Mouse (Mus musculus) limb, embryonic 11.5 days (tissue): Measurements from ENCODE around the gene Ror1. TPM values are rescaled to one million over a fixed set of nuclear protein-coding genes. Genes with fewer than 3 reads are reported as not detected.

ENCODE experiments used
- ATAC-seq: fragments of 200-750 bp; cut with Nextera tagmentation; 2 replicates; pipeline ENCODE4 v1.8.0; 2017; ENCODE audit warnings: low read depth; ENCODE audit not compliant: insufficient number of reproducible peaks, low FRiP score, low TSS enrichment
- DNase-seq: peaks from one replicate; pipeline ENCODE4 v3.0.0-alpha.2; 2015; ENCODE audit warnings: low spot score
- H3K27ac ChIP-seq: fragments of 300-500 bp; sonication (generic); replicated peaks from 2 replicates; pipeline ENCODE4 v1.5.1; 2014; ENCODE audit warnings: low read depth, mild to moderate bottlenecking, low read length
- H3K27me3 ChIP-seq: fragments of 300-500 bp; sonication (generic); 2 replicates; pipeline ENCODE4 v1.6.1; 2014; ENCODE audit warnings: mild to moderate bottlenecking, low read length, mixed read lengths; ENCODE audit not compliant: control insufficient read depth, insufficient read depth
- H3K36me3 ChIP-seq: fragments of 300-500 bp; sonication (generic); 2 replicates; pipeline ENCODE4 v1.6.1; 2014; ENCODE audit warnings: mild to moderate bottlenecking, low read length, moderate library complexity, mixed read lengths; ENCODE audit not compliant: control insufficient read depth, insufficient read depth
- H3K4me1 ChIP-seq: fragments of 300-500 bp; sonication (generic); 2 replicates; pipeline ENCODE4 v1.6.1; 2014; ENCODE audit warnings: low read length, mixed read lengths; ENCODE audit not compliant: control insufficient read depth, insufficient read depth
- H3K4me2 ChIP-seq: fragments of 300-500 bp; sonication (generic); 2 replicates; pipeline ENCODE4 v1.6.1; 2014; ENCODE audit warnings: low read depth, mild to moderate bottlenecking, moderate library complexity; ENCODE audit not compliant: severe bottlenecking
- H3K4me3 ChIP-seq: fragments of 300-500 bp; sonication (generic); 2 replicates; pipeline ENCODE4 v1.5.1; 2014; ENCODE audit warnings: low read depth, low read length
- H3K9ac ChIP-seq: fragments of 300-500 bp; sonication (generic); 2 replicates; pipeline ENCODE4 v1.6.1; 2014; ENCODE audit warnings: mild to moderate bottlenecking, low read length
- H3K9me3 ChIP-seq: fragments of 300-500 bp; sonication (generic); 2 replicates; pipeline ENCODE4 v1.6.1; 2016; ENCODE audit warnings: low read length; ENCODE audit not compliant: control insufficient read depth
- WGBS: fragments of 180-500 bp; shearing (Covaris S2); extraction: QIAGEN DNeasy Blood & Tissue Kit; methylation state at CpG from one replicate; pipeline ENCODE4 v1.1.7; 2014; 5-methylcytosine and 5-hydroxymethylcytosine counted together
- polyA plus RNA-seq: library from polyadenylated mRNA; unstranded; fragments of >200 nt; fragmentation: Nextera tagmentation; extraction: Ambion mirVana; gene quantifications from 2 replicates; pipeline ENCODE4 v1.2.1, GENCODE M21; 2014

Gene Ror1
- polyA plus RNA-seq, 1 experiment from 2014 or later = 12.6 TPM

DNA sequence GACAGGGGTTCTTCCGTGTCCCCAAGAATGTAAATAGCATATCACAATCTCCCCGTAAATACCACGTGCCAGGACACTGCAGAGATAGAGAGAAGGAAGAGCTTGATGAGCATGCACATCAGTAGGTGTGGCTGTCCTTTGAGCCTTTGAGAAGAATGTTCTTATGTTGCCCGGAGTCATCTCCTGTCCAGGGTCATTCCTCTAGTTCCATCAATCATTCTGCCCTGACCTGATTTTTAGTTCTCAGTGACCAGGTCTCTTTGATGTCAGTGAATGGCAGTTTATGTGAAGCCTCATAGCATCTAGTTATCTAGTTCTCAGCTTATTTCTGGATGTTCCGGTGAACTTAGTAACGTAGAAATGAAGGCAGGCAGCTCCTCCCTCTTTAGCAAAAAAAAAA, 295.4 kb downstream of the Ror1 start:
- Histone ChIP-seq H3K36me3 (no peaks in the 10 kb centered on the region), H3K4me2 (no peak overlapping the region), H3K27me3 (no peaks in the 10 kb centered on the region), H3K9ac (no peak overlapping the region), H3K9me3 (no peaks in the 10 kb centered on the region), H3K4me3 (no peak overlapping the region), H3K4me1 (no peaks in the 10 kb centered on the region), H3K27ac (no peak overlapping the region)
- ATAC-seq (no peak), DNase-seq (no peak)
- WGBS = 76% methylated on average over 6 of the region's 6 CpGs

DNA sequence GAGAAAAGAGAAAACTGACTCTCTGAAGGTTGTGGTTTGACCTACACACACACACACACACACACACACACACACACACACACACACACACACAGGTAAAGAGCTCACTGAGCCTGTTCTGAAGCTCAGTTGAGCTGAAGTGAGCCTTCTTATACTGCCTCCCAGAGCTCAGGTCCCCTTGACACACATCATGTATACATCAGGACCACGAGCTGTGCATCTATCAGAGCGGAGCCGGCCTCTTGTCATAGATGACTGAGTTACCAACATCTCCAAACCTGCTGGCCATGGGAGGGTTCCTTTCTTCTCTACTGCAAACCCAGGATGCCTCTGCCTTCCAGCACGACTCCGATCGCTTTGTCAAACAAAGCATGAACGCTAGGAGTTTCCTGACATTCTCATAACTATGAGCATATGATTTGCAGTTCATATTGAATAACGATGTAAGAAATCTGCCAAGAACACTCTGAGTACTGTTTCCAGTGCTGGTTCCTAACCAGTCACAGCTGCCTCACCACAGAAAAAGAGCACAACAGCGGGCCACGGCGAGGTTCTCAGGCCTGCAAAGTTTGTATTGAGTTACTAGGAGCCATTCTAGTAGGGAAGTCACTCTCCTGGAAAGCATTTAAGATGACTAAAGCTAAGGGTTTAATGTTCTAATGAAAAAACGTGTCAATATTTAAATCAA, 297.9 kb downstream of the Ror1 start:
- H3K4me1 ChIP-seq = no peaks in the 10 kb centered on the region
- H3K9me3 ChIP-seq = no peaks in the 10 kb centered on the region
- peak; percentile 49 for DNase-seq
- H3K9ac ChIP-seq = no peak overlapping the region
- 61% methylated on average over 12 of the region's 12 CpGs for WGBS
- no peak overlapping the region for H3K4me2 ChIP-seq
- no peak overlapping the region for H3K4me3 ChIP-seq
- no peaks in the 10 kb centered on the region for H3K36me3 ChIP-seq
- no peaks in the 10 kb centered on the region for H3K27me3 ChIP-seq
- 0 out of 2 replicates have a peak overlapping the region, but pooled peaks have one; percentile 30 for H3K27ac ChIP-seq
- ATAC-seq = no peak

GRCm38 (mm10) chr4:100395407-100395806, 299.8 kb downstream of the Ror1 start:
- Histone ChIP-seq H3K27ac (no peak overlapping the region), H3K4me3 (no peak overlapping the region), H3K4me2 (no peak overlapping the region), H3K36me3 (no peaks in the 10 kb centered on the region), H3K9me3 (no peaks in the 10 kb centered on the region), H3K27me3 (no peaks in the 10 kb centered on the region), H3K4me1 (no peaks in the 10 kb centered on the region), H3K9ac (no peak overlapping the region)
- 95% methylated on average over 4 of the region's 4 CpGs for WGBS
- DNase-seq (no peak), ATAC-seq (no peak)

- no peak overlapping the region for H3K27ac ChIP-seq
- no peak overlapping the region for H3K9ac ChIP-seq
- ATAC-seq (no peak), DNase-seq (no peak)
- H3K4me1 ChIP-seq = no peaks in the 10 kb centered on the region
- H3K4me3 ChIP-seq = no peak overlapping the region
- 71% methylated on average over 3 of the region's 3 CpGs for WGBS
- H3K9me3 ChIP-seq = no peaks in the 10 kb centered on the region
- no peaks in the 10 kb centered on the region for H3K36me3 ChIP-seq
- no peak overlapping the region for H3K4me2 ChIP-seq
- H3K27me3 ChIP-seq = no peaks in the 10 kb centered on the region
Measured at GRCm38 (mm10) chr4:100398079-100398478, 302.5 kb downstream of the Ror1 start.

- 70% methylated on average over 3 of the region's 3 CpGs for WGBS
- H3K4me1 ChIP-seq = no peaks in the 10 kb centered on the region
- ATAC-seq (no peak), DNase-seq (no peak)
- no peaks in the 10 kb centered on the region for H3K36me3 ChIP-seq
- H3K27ac ChIP-seq = no peak overlapping the region
- H3K4me3 ChIP-seq = no peak overlapping the region
- no peaks in the 10 kb centered on the region for H3K27me3 ChIP-seq
- no peaks in the 10 kb centered on the region for H3K9me3 ChIP-seq
- H3K4me2 ChIP-seq = no peak overlapping the region
- no peak overlapping the region for H3K9ac ChIP-seq
Measured at GRCm38 (mm10) chr4:100401078-100401477, 305.5 kb downstream of the Ror1 start.

GRCm38 (mm10) chr4:100401581-100402470, 306.2 kb downstream of the Ror1 start:
- H3K4me3 ChIP-seq = no peak overlapping the region
- H3K36me3 ChIP-seq = no peaks in the 10 kb centered on the region
- H3K27me3 ChIP-seq = no peaks in the 10 kb centered on the region
- no peaks in the 10 kb centered on the region for H3K4me1 ChIP-seq
- no peaks in the 10 kb centered on the region for H3K9me3 ChIP-seq
- no peak for ATAC-seq
- DNase-seq = no peak
- 86% methylated on average over 14 of the region's 14 CpGs for WGBS
- H3K4me2 ChIP-seq = no peak overlapping the region
- no peak overlapping the region for H3K27ac ChIP-seq
- H3K9ac ChIP-seq = no peak overlapping the region

- no peak overlapping the region for H3K27ac ChIP-seq
- H3K9ac ChIP-seq = no peak overlapping the region
- ATAC-seq (no peak), DNase-seq (peak; percentile 82)
- peaks cover 5% of the 10 kb centered on the region; the same call in 1 of the 2 replicates for H3K4me1 ChIP-seq
- H3K36me3 ChIP-seq = no peaks in the 10 kb centered on the region
- H3K9me3 ChIP-seq = no peaks in the 10 kb centered on the region
- WGBS = 44% methylated on average over 9 of the region's 9 CpGs
- H3K4me2 ChIP-seq = no peak overlapping the region
- H3K4me3 ChIP-seq = no peak overlapping the region
- H3K27me3 ChIP-seq = no peaks in the 10 kb centered on the region
Measured at GRCm38 (mm10) chr4:100407261-100407874, 311.8 kb downstream of the Ror1 start.

DNA sequence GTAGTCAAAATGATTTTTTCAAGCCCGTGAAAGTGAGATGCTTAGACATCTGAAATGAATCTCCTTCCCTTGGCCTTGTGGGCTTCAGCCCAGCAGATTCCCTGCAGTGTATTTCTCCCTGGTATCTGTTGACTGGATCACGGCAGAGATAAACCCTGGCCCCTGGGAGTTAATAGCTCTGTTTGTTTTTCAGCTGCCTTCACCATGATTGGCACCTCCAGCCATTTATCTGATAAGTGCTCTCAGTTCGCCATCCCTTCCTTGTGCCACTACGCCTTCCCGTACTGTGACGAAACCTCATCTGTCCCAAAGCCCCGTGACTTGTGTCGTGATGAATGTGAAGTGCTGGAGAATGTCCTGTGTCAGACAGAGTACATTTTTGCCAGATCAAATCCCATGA, 313.9 kb downstream of the Ror1 start:
- H3K27ac ChIP-seq = no peak overlapping the region
- DNase-seq (no peak), ATAC-seq (no peak)
- H3K36me3 ChIP-seq = no peaks in the 10 kb centered on the region
- H3K4me1 ChIP-seq = peaks cover 5% of the 10 kb centered on the region; the same call in 1 of the 2 replicates
- no peaks in the 10 kb centered on the region for H3K9me3 ChIP-seq
- H3K4me3 ChIP-seq = no peak overlapping the region
- H3K27me3 ChIP-seq = no peaks in the 10 kb centered on the region
- no peak overlapping the region for H3K9ac ChIP-seq
- no peak overlapping the region for H3K4me2 ChIP-seq
- 72% methylated on average over 8 of the region's 8 CpGs for WGBS
